Mouse (Mus musculus) thymus, adult 18-20 months (tissue): Measurements from ENCODE around the gene Fkbp1a.

ENCODE experiments used
- DNase-seq, 2 experiments: peaks; one replicate each; pipeline ENCODE4 v3.0.0; 2022; ENCODE audit warnings: mixed read lengths in 2 of 2

Gene Fkbp1a

GRCm38 (mm10) chr2:151542323-151543062 is at the start of gene Fkbp1a:
Gene Fkbp1a (plus strand): TSS chr2:151542483.
- DNase-seq = peak; percentile 88 to 92

GRCm38 (mm10) chr2:151494035-151494803 is 48.1 kb upstream of the Fkbp1a start, which contains the start of gene Nsfl1c:
Gene Nsfl1c (plus strand): TSS chr2:151494182.
- DNase-seq = peak; percentile 82 to 84

DNA sequence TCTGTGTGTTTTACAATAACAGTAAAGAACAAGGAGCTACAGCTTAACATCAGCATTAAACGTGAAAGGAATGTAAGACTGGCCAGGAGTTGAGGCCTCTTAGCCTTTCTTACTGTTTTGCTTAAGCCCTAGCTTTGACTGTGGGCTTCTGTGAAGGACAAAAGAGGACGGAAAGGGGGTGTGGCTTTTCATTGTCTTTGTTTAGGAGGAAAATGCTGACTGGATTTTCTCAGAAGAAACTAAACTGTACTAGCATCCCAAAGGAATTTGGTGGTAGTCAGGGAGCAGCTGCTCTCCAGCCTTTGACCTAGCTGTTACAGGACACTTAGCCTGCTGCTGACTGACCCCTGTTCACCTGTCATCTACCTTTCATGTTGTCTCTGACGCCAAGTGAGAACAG is 43.9 kb upstream of the Fkbp1a start:
- DNase-seq = no peak

GRCm38 (mm10) chr2:151500442-151501007 is 41.8 kb upstream of the Fkbp1a start:
- DNase-seq = no peak

DNA sequence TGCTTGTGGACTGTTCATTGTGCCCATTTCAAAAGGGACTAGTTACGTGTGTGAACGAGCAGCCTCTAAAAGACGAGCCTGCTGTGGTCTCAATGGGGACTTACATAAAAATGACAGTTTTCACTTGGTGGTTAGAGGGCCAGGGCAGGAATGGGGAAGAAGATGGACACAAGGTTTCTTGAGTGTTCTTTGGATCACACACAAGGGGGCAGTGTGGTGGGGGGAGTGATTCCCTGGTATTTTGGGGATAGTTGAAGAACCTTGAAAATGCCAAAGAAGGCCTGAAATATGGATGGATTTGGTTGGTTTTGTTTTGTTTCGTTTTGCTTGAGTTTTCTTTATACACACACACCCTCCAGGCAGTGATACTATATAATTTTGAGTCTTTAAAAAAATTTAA is 38.1 kb upstream of the Fkbp1a start:
- DNase-seq = no peak

DNA sequence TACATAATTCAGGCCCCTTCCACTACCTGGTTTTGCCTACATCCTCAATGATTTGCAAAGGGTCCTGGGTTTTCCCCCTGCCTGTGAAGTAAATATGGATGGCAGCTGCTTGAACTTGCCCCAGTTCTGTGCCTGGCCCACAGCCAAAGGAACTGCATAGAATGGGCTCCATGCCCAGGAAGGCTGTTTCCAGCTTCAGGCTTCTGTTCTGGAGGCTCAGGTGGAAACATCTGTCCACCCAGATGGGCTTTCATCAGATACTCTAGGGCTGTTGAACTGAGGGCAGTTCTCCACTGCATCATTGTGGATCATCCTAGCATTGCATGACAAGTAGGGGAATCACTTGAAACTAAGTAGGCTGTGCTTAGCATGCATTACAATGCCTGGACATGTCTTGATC is 30.1 kb upstream of the Fkbp1a start:
- DNase-seq = no peak

- peak in 1 of 2 experiments; percentile 13 for DNase-seq
Measured at GRCm38 (mm10) chr2:151513525-151514285, 28.6 kb upstream of the Fkbp1a start.

DNA sequence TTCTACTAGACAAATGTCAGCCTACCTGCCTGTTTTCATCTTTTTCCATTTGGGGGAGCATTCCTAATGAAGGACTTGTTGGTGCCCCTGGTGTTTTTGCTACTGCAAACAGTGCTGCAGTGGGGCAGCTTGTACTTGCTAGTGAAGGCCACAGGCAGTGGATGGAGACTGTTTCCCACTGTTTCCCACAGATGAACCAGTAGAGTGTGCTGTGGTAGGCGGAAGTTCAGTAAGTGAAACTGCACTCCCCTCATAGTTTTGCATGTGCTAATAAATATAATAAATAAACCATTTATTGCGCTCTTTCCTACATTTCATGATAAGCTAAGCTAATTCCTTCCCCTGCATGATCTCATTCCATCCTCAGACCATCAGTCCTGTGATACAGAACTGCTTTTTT is 23.3 kb upstream of the Fkbp1a start:
- no peak for DNase-seq

DNA sequence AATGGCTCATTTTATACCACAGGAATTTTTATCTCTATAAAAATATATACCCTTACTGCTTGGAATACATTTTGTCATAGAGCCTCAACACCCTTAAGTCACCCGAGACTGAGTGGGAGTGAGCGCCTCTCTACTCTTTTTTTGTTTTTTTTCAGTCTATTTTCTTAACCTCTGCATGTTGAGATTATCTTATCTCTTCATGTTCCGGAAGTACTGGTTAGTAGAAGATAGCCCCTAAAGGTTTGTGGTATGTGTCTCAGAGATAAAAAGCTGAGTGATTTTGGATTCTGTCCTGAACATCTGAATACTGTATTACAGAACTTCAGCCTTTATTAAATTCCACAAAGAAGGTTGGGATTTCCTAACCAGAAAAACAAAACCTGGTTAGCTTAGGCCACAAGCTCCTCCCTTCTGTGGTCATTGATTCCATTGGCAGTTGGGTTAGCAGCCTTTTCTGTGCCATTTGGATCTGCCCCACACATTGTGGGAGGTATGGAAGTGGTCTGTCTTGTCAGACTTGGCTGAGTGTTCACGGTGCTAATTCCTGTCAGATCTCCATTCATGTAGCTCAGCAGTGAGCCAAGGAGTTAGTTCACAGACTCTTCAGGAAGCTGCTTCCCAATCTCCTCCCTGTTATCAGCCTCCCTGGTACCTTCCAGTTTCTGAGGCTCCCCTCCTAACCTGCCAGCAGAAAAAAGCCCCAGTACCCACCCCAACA is 17.8 kb upstream of the Fkbp1a start:
- DNase-seq = no peak

DNA sequence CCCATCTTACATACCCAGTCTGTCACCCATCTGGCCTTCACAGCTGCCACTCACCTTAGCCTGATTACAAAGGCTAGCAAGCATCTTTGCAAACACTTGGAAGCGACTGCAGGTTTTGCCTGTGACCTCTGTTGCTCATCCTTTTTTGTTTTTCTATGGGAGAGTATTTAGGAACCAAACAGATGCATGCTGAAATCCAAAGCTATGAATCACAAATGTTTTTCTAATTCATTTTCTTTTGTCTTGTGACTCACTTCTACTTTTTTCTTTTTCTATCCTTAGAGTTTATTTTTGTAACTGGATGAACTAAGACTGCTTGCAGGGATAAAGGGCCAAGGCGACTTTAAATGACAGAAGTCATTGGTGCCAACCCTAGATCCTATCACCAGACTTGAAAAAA is 16.8 kb upstream of the Fkbp1a start:
- no peak for DNase-seq

DNA sequence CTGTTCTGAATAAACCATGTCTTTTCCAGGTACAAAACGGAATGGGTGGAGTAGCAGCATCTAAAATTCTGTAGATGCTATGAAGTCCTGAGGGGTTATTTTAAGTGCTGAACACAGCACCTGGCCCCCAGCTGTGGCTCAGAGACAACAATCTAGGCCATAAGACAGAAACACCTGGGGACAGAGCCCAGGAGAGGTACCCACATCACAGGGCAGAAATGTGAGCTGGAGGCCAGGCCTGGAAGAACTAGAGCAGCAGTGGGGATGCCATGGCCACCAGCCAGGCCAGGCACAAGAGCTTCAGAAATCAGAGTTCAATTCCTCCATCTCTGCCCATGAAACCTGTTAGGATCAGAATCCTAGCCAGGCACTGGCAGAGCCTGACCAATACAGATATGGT is 14.2 kb upstream of the Fkbp1a start:
- DNase-seq = peak; percentile 67 to 80

GRCm38 (mm10) chr2:151529169-151529568 is 13.1 kb upstream of the Fkbp1a start:
- DNase-seq = no peak

- DNase-seq = peak; percentile 44 to 66
Measured at GRCm38 (mm10) chr2:151530378-151531230, 11.7 kb upstream of the Fkbp1a start.

- DNase-seq = no peak
Measured at GRCm38 (mm10) chr2:151533632-151534031, 8.7 kb upstream of the Fkbp1a start.

DNA sequence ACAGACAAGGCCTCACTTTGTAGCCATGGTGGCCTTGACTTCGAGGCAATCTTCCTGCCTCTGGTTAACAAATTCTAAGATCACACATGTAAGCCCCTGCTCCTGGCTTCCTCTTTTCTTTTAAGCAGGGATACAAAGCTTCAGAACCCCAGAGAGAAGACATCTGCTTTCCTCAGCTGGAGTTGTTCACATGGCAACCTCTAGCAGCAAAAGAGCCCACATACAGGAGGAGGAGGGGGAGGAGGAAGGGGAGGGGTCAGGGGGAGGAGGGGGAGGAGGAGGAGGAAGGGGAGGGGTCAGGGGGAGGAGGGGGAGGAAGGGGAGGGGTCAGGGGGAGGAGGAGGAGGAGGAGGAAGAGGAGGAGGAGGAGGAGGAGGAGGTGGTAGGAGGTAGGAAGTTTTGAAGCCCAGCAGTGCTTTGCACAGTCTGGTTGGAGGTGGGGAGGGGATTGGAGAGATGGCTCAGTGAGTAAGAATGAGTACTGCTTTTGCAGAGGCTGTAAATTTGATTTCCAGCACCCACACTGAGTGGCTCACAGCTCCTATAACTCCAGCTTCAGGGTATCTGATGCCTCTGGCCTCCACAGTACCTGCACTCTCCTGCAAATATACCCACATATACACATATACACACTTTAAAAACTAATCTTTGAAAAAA is 6.2 kb upstream of the Fkbp1a start:
- DNase-seq = peak in 1 of 2 experiments; percentile 35

DNA sequence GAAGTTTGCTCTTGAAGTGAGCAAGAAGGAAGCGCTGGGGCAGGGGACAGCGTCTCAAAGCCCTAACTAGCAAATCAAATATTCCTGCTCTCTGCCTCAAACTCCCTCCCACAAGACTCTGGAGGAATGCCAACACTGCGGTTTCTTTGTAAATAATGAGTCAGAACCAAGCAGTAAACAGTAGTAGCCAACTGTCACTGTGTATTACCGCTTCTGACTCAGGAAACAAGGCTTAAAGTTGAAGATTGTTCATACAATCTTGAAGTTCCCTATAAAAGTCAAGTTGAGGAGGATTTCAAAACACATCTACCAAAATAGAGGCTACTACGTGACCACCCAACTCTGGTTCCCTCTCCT is 5.7 kb upstream of the Fkbp1a start:
- DNase-seq = no peak

DNA sequence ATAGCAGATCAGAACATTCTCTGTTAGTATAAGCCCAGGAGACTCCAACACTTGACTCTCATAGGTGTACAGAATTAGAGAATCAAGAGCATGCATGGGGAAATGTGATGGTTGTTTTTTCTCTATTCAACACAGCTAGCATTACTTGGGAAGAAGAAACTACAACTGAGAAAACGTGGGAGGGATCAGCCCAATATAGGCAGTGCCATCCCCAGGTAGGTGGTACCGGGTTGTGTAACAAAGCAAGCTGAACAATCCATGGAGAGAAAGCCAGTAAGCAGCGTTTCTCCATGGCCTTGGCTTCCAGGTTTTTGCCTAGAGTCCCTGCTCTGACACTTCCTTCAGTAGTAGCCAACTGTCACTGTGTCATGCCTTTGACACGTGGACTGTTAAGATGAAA is 3.6 kb upstream of the Fkbp1a start:
- DNase-seq = no peak

DNA sequence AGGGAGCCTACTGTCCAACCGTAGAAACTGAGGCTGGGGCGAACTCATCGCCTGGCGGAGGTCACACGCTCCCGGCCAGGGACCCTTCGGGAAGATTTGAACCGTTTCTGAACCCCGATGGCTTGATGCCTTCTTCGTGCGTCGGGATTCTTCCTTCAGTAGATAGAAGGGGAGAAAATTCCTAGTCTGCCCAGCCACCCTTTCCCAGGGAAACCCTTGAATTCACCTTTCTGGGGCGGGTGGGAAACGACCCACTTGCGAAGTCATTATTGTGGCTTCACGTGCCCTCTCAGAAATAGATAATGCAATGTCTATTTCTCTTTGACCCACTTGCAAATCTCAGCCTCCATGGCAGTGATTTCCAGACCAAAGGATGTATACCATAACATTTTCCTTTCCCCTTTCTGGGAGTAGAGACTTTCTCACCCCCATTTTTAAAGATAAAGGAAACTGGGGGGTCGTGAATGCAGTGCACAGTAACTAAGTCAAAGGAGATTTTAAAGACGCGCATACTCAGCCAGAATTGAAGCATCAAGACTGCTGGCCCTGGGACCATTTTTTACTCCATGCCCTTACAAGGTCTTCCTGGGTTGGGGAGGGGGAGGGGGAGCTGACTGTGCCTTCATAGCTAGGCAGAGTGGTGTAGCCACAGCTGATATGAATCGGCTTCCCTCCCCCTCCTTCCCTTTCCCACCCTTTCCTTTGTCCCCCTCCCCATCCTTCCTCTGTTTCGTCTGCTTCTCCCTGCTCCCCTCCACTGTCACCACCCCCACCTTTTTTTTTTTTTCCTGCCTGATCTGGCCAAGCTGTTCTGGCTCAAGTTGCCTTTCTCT is 996 bp downstream of the Fkbp1a start:
- peak; percentile 42 to 56 for DNase-seq

DNA sequence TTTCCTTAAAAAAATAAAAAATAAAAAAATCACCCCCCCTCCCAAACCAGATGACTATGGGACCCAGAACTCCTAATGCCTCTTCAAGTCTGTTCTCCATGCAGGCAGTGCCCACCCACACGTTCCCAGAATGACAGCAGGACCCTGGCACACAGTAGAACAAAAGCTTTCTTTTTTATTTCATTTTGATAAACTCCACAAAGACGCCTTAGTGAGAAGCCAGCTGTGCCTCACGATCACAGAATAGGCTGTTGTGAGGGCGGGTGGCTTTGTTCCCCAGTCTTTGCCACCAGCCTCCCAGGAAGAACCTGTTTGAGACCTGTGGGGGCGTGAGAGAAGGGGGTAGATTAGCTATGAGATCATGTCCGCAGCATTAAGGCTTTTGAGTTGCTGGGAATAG is 2.4 kb downstream of the Fkbp1a start:
- peak in 1 of 2 experiments; percentile 50 for DNase-seq

DNA sequence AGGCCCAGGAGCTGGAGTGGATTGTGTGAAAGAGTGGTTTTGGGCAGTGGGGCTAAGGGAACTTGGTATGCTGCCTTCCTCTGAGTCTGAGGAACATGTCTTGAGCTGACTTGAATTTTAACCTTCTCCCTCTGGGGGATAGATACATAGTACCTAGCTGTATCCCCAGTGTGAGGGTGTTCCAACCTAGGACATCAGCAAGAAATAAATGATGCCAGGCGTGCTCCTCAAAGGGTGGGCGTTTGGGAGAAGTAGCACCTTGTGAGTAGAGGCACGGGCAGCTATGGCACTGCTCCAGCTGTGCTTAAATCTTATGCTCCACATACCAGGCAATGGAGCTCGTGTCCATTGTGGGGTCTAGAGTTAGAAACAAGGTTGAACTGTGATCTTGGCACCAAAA is 4.3 kb downstream of the Fkbp1a start:
- no peak for DNase-seq
